Mouse (Mus musculus) kidney, embryonic 16.5 days (tissue): ENCODE results near the gene Igsf23. TPM values are rescaled to one million over a fixed set of nuclear protein-coding genes. Genes with fewer than 3 reads are reported as not detected.
"Not testable (repeated sequence)": the region's sequence is repeated elsewhere in the genome, so short reads cannot be mapped to it uniquely, and the experiment has no call there.

Source experiments
- ATAC-seq: fragments of 200-750 bp; cut with Nextera tagmentation; 2 replicates; pipeline ENCODE4 v1.8.0; 2017; ENCODE audit warnings: moderate TSS enrichment; ENCODE audit not compliant: low FRiP score, low TSS enrichment
- H3K27ac ChIP-seq: fragments of 300-500 bp; sonication (generic); 2 replicates; pipeline ENCODE4 v1.5.1; 2014; ENCODE audit warnings: low read length
- H3K27me3 ChIP-seq: fragments of 300-500 bp; sonication (generic); 2 replicates; pipeline ENCODE4 v1.6.1; 2014; ENCODE audit warnings: low read length, control low read depth, mixed read lengths; ENCODE audit not compliant: insufficient read depth
- H3K36me3 ChIP-seq: fragments of 300-500 bp; sonication (generic); 2 replicates; pipeline ENCODE4 v1.6.1; 2014; ENCODE audit warnings: low read length, control low read depth, mixed read lengths; ENCODE audit not compliant: insufficient read depth
- H3K4me1 ChIP-seq: fragments of 300-500 bp; sonication (generic); 2 replicates; pipeline ENCODE4 v1.6.1; 2014; ENCODE audit warnings: low read length, control low read depth, mixed read lengths; ENCODE audit not compliant: insufficient read depth
- H3K4me2 ChIP-seq: fragments of 300-500 bp; sonication (generic); replicated peaks from 2 replicates; pipeline ENCODE4 v1.6.1; 2014; ENCODE audit warnings: low read depth, low read length
- H3K4me3 ChIP-seq: fragments of 300-500 bp; sonication (generic); 2 replicates; pipeline ENCODE4 v1.5.1; 2014; ENCODE audit warnings: mild to moderate bottlenecking, low read length
- H3K9ac ChIP-seq: fragments of 300-500 bp; sonication (generic); replicated peaks from 2 replicates; pipeline ENCODE4 v1.6.1; 2014; ENCODE audit warnings: low read length
- H3K9me3 ChIP-seq: fragments of 300-500 bp; sonication (generic); 2 replicates; pipeline ENCODE4 v1.6.1; 2016; ENCODE audit warnings: low read length, control low read depth
- WGBS: fragments of 180-500 bp; shearing (Covaris S2); extraction: QIAGEN DNeasy Blood & Tissue Kit; methylation state at CpG from one replicate; pipeline ENCODE4 v1.1.7; 2014; 5-methylcytosine and 5-hydroxymethylcytosine counted together
- polyA plus RNA-seq: library from polyadenylated mRNA; unstranded; fragments of >200 nt; fragmentation: Nextera tagmentation; extraction: Ambion mirVana; gene quantifications from 2 replicates; pipeline ENCODE4 v1.2.1, GENCODE M21; 2015

The Igsf23 gene
- polyA plus RNA-seq, 1 experiment from 2014 or later: 0.21 TPM

DNA sequence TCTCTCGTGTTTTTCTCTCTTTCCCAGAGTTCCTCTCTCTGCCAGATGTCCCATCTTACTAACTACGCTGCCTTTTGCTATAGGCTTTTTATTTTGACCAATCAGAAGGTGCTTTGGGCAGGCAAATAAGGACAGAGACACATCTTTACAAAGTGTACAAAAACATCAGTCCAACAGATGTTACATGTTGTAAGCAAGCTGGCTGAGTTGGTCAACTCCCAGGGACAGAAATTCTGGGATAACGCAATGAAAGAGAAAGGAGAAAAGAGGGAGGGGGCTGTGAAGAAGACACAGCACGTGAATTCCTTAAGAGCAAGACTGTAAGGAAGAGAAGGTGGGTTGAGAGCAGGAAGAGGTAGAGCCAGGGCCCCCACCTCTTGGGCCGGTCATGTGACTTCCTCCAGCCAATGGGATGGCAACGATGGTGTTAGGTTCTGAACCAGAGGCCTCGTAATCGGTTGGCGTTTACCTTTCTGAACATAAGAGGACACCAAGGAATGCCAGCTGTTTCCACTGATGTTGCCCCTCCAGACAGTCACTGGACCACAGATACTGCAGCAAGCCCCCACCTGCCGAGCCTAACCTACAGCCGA is 13.2 kb downstream of the Igsf23 start:
- H3K9me3 ChIP-seq: no peaks in the 10 kb centered on the region
- no peak overlapping the region for H3K27ac ChIP-seq
- ATAC-seq: no peak
- 82% methylated on average over 11 of the region's 11 CpGs for WGBS
- H3K4me1 ChIP-seq: no peaks in the 10 kb centered on the region
- no peak overlapping the region for H3K9ac ChIP-seq
- no peak overlapping the region for H3K4me2 ChIP-seq
- no peak overlapping the region for H3K4me3 ChIP-seq
- H3K27me3 ChIP-seq: no peaks in the 10 kb centered on the region; the same call in 1 of the 2 replicates
- no peaks in the 10 kb centered on the region for H3K36me3 ChIP-seq

DNA sequence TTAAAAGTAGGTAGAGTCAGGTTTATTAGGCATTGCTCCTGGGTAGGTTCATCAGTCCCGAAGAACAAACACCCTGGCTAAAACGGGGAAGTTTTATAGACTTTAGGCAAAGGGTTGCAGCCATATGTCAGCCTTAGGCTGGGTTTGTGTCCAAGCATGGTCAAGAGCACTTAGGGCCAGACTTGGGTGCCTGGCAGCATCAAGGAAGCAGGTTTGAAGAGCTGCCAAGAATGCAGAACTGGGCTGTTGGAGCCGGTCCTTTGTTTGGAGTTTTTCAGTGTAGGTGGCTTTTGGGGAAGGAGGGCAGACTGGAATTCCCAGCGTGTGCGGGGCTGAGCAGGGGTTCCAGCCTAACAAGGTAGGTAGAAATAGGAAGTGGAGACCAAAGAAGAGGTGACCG is 14.6 kb downstream of the Igsf23 start:
- H3K9ac ChIP-seq: no peak overlapping the region
- no peaks in the 10 kb centered on the region for H3K36me3 ChIP-seq
- ATAC-seq: no peak
- no peak overlapping the region for H3K4me2 ChIP-seq
- H3K4me3 ChIP-seq: no peak overlapping the region
- no peak overlapping the region for H3K27ac ChIP-seq
- H3K9me3 ChIP-seq: no peaks in the 10 kb centered on the region
- 66% methylated on average over 6 of the region's 6 CpGs for whole genome bisulfite sequencing
- no peaks in the 10 kb centered on the region for H3K4me1 ChIP-seq
- H3K27me3 ChIP-seq: no peaks in the 10 kb centered on the region; the same call in 1 of the 2 replicates

DNA sequence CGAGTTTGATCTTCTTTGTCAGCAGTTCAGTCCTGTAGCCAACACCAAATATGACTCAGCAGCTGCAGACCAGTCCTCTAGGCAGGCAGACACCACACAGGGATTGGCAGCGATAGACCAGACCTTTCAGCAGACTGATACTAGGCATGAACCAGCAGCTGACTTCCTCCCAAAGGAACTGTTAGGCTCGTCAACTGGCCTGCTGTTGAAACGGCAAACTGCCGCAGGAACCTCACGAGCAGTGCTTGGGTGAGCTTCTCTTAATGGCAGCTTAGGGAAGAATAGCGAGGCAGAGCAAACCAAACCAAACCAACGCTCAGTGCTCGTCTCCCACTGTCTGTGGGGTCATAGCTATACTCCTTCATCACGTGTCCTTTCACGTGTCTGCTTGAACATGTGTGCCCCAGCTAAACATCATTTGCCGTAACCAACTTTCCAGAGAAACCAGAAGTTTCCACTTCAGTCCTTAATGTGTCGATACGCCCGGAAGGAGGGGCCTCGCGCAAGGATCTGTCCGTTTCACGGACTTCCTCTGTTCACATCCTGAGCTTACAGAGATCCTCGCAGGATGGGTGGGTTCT is 15.3 kb downstream of the Igsf23 start:
- H3K4me1 ChIP-seq: no peaks in the 10 kb centered on the region
- no peaks in the 10 kb centered on the region; the same call in 1 of the 2 replicates for H3K27me3 ChIP-seq
- H3K27ac ChIP-seq: no peak overlapping the region
- H3K9me3 ChIP-seq: no peaks in the 10 kb centered on the region
- no peak overlapping the region for H3K9ac ChIP-seq
- WGBS: 66% methylated on average over 20 of the region's 20 CpGs
- no peak for ATAC-seq
- H3K4me3 ChIP-seq: no peak overlapping the region
- no peaks in the 10 kb centered on the region for H3K36me3 ChIP-seq
- H3K4me2 ChIP-seq: no peak overlapping the region

DNA sequence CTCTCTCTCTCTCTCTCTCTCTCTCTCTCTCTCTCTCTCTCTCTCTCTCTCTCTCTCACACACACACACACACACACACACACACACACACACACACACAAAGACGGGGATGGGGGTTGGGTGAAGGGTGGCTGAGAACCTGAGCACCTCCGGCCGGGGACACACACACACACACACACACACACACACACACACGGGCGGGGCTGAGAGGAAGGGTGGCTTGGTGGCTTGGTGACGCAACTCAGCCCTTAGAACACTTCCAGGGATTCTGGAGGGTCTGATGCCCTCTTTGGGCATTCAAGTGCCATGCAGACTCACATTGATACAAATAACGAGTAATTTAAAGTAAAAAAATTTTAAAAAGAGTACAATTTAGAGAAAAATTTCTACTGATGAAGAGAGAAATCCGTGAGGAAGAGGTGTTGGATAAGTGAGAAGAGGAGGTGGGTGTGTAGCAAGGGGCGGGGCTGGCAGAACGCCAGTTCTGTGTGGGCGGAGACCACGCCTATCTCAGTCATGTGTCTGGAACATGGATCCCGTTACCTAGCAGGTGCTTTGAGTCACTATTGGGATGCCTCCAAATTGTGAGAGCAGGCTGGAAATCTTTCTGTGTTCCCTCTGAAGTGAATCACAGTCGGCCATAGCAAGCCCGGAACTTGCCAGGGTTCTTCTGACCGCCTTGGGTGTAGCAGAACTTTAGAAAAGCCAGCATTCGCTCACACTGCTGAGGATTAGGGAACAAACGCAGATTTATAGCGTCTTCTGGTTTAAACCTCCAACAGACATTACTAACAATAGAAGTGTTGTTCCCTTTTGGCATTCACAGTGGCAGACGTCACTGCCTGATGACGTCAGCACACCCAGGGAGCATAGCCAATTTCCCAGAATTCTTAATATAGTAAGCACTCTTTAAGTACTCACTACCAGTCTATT is 17.4 kb downstream of the Igsf23 start:
- Histone ChIP-seq H3K27ac (no peak overlapping the region), H3K4me1 (no peaks in the 10 kb centered on the region), H3K9me3 (no peaks in the 10 kb centered on the region), H3K9ac (no peak overlapping the region), H3K4me3 (peak overlapping the region; percentile 6; the same call in 1 of the 2 replicates), H3K4me2 (peak overlapping the region; percentile 38), H3K36me3 (no peaks in the 10 kb centered on the region), H3K27me3 (no peaks in the 10 kb centered on the region; the same call in 1 of the 2 replicates)
- WGBS: 22% methylated on average over 20 of the region's 21 CpGs
- peak; percentile 64; the same call in 1 of the 2 replicates for ATAC-seq

DNA sequence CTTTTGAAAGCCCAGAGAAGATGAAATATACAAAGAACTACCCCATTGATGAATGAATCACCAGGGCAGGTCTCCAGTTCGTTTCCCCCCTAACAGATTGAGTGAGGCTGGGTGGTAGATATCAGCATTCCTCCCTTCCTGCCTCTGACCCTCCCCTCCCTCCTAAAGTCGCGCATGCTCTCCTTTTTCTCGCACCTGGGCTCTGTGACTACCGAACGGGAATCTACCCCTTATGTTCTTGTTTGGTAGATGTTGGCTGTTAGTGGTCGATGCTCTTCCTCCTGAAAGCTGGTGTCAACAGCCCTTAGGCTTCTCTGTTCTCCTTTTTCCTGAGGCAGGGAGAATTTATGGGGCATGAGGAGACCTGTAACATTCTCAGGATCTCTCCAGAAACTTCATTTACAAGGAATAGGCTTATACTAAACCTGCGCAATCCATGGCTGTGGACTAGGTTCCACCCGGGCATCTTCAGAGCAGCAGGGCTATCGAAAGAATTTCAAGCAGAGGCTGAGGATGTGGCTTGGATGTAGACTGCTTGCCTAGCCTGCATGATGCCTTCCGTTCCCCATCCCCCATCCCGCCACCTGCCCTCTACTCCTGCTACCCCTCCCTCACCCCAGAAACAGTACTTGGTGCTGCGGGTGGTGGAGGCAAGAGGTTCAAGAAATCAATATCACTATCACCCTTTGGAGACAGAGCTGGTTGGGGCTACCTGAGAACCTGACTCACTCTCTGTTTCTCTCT is 18.3 kb downstream of the Igsf23 start:
- Histone ChIP-seq H3K36me3 (no peaks in the 10 kb centered on the region), H3K4me2 (no peak overlapping the region), H3K9ac (no peak overlapping the region), H3K9me3 (no peaks in the 10 kb centered on the region), H3K4me1 (no peaks in the 10 kb centered on the region), H3K27me3 (no peaks in the 10 kb centered on the region; the same call in 1 of the 2 replicates), H3K27ac (no peak overlapping the region), H3K4me3 (no peak overlapping the region)
- WGBS: 18% methylated on average over 13 of the region's 13 CpGs
- ATAC-seq: no peak

DNA sequence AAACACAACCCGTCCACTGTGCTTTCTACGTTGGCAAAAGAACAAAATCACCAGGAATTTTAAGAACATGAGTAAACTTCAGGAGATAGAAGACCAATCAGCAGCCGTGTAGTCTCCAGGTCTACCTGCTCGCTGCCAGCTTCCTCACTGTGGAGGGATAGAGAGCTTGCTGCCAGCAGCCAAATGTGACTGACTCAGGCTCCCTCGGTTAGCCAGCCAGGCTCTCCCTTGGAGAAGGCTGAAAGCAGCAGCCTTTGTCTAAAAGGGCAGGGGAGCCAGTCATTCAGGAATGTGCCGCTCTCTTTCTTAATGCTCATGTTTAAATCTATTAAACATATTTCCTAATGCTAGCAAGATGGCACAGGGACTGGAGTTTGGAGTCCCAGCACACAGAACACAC is 20.1 kb downstream of the Igsf23 start:
- H3K4me1 ChIP-seq, H3K27ac ChIP-seq, H3K4me3 ChIP-seq, H3K27me3 ChIP-seq, H3K9ac ChIP-seq, H3K4me2 ChIP-seq, ATAC-seq, H3K9me3 ChIP-seq, H3K36me3 ChIP-seq: not testable (repeated sequence)
- WGBS: 85% methylated on average over 6 of the region's 6 CpGs

DNA sequence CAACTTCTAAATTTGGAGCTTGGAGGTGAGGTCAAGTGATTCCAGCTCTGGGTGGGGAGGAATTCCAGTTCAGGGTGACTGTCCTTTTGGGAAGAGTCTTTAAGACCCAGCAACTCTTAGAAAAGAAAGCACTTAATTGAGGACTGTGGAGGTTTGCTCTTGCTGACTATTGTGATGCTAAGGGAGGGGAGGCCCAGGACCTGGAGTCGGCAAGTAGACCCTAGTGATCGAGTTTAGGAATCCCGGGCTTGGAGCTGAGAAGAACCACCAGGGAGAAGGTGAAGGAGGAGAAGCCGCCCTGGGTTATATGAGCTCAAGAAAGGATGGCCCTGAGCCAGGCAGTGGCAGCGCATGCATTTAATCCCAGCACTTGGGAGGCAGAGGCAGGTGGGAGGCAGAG is 22.1 kb downstream of the Igsf23 start:
- no peaks in the 10 kb centered on the region for H3K36me3 ChIP-seq
- H3K9me3 ChIP-seq: no peaks in the 10 kb centered on the region
- H3K27ac ChIP-seq: no peak overlapping the region
- H3K27me3 ChIP-seq: no peaks in the 10 kb centered on the region; the same call in 1 of the 2 replicates
- no peak for ATAC-seq
- no peak overlapping the region for H3K4me2 ChIP-seq
- H3K4me3 ChIP-seq: no peak overlapping the region
- no peaks in the 10 kb centered on the region for H3K4me1 ChIP-seq
- H3K9ac ChIP-seq: no peak overlapping the region
- WGBS: 60% methylated on average over 5 of the region's 5 CpGs

DNA sequence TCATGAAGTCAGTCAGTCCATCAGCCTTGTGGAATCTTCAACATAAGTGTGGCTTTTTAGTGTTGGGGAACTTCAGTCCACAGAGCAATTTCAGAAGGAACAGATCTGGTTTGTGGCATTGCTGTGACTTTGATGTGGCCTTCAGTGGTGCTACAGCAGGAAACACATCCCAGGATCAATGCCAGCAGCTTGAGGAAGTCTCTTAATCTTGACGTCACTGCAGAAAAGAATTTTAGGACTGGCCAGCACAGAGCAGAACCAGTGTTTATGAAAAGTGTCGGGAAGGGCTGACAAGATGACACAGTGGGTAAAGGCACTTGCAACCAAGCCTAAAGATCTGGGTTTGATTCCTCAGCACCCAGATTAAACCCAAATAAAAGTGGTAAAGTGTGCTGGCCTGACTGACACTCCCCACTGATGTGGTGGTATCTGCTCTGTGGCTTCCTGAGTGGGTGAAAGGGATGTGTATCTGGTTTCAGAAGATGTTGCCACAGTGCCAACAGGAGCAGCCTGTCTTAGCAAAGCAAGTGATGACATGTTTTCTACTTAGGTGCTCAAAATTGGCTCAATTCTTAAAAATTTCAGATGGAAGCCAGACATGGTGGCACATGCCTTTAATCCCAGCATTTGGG is 23.6 kb downstream of the Igsf23 start:
- Histone ChIP-seq H3K9ac (no peak overlapping the region), H3K27me3 (no peaks in the 10 kb centered on the region), H3K9me3 (no peaks in the 10 kb centered on the region), H3K36me3 (no peaks in the 10 kb centered on the region), H3K4me1 (no peaks in the 10 kb centered on the region), H3K27ac (no peak overlapping the region), H3K4me3 (no peak overlapping the region), H3K4me2 (no peak overlapping the region)
- no peak for ATAC-seq
- WGBS: 68% methylated on average over 2 of the region's 2 CpGs

DNA sequence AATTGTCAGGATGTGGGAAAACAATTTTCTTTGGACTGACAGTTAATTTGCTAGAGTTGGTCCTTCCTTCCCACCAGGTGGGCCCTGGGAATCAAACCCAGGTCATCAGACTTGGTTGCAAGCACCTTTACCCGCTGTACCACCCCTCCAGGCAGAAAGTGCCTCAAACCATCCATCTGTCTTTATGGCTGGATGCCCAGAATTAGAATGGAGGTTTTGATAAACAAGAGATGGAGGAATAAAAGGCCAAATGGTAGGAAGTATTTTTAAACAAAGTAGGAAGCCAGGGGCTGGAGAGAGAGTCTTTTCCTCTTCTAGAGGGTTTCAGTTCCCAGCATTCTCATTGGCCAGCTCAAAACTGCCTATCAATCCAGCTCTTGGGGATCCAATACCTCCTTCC is 25.2 kb downstream of the Igsf23 start:
- Histone ChIP-seq H3K36me3 (no peaks in the 10 kb centered on the region), H3K9ac (no peak overlapping the region), H3K4me2 (no peak overlapping the region), H3K9me3 (no peaks in the 10 kb centered on the region), H3K27me3 (no peaks in the 10 kb centered on the region), H3K4me1 (no peaks in the 10 kb centered on the region), H3K4me3 (no peak overlapping the region), H3K27ac (no peak overlapping the region)
- WGBS: 83% methylated on average over 1 of the region's 1 CpGs
- no peak for ATAC-seq
